Mouse (Mus musculus) ES-E14 (cell line): Measurements from ENCODE around the gene Rbfox2. TPM values are rescaled to one million over a fixed set of nuclear protein-coding genes. Genes with fewer than 3 reads are reported as not detected.
A peak's percentile ranks its signal among the peaks of the same experiment; 100 is the strongest.

Source experiments
- DNase-seq: peaks from one replicate; pipeline ENCODE4 v3.0.0-alpha.2; 2013; ENCODE audit warnings: low read depth, low spot score
- H3K27ac ChIP-seq: 2 replicates; pipeline ENCODE4 v1.5.1; 2012; ENCODE audit warnings: low read depth, mild to moderate bottlenecking, low read length, moderate library complexity, mixed read lengths; ENCODE audit not compliant: poor library complexity, insufficient read depth, severe bottlenecking
- H3K36me3 ChIP-seq: 2 replicates; pipeline ENCODE4 v1.6.1; 2012; ENCODE audit warnings: mild to moderate bottlenecking, low read length, moderate library complexity, mixed read lengths; ENCODE audit not compliant: control insufficient read depth, poor library complexity, insufficient read depth, severe bottlenecking
- H3K4me1 ChIP-seq, 2 experiments: fragments of 150-350 bp in 1 of 2; sonication (generic) in 1 of 2; 2 replicates each; pipeline ENCODE4 v1.6.1; 2012; ENCODE audit warnings: low read length in 2 of 2, mild to moderate bottlenecking in 1 of 2, mixed read lengths in 1 of 2; ENCODE audit not compliant: control insufficient read depth in 2 of 2, insufficient read depth in 2 of 2, poor library complexity in 1 of 2
- H3K4me3 ChIP-seq, 2 experiments: fragments of 150-350 bp in 1 of 2; sonication (generic) in 1 of 2; 2 replicates each; pipeline ENCODE4 v1.5.1; 2012; ENCODE audit warnings: low read length in 2 of 2, low read depth in 1 of 2, mild to moderate bottlenecking in 1 of 2, mixed read lengths in 1 of 2; ENCODE audit not compliant: insufficient read depth in 1 of 2, poor library complexity in 1 of 2, severe bottlenecking in 1 of 2
- H3K9ac ChIP-seq: 2 replicates; pipeline ENCODE4 v1.6.1; 2012; ENCODE audit warnings: low read depth, mild to moderate bottlenecking, low read length, mixed read lengths; ENCODE audit not compliant: poor library complexity, insufficient read depth, severe bottlenecking
- H3K9me3 ChIP-seq: fragments of 150-350 bp; sonication (generic); 2 replicates; pipeline ENCODE4 v1.6.1; 2012; ENCODE audit warnings: low read depth, mild to moderate bottlenecking, low read length; ENCODE audit not compliant: control insufficient read depth, insufficient read depth
- CHD2 ChIP-seq: IDR thresholded peaks from 2 replicates; pipeline ENCODE4 v1.6.1; 2014; ENCODE audit warnings: mild to moderate bottlenecking, low read depth, low read length, inconsistent platforms
- HCFC1 ChIP-seq: IDR thresholded peaks from 2 replicates; pipeline ENCODE4 v1.6.1; 2012; ENCODE audit warnings: low read length, inconsistent platforms, borderline replicate concordance; ENCODE audit not compliant: insufficient read depth
- MAFK ChIP-seq: IDR thresholded peaks from 2 replicates; pipeline ENCODE4 v1.6.1; 2014; ENCODE audit warnings: mild to moderate bottlenecking, low read depth, low read length, inconsistent platforms; ENCODE audit not compliant: insufficient read depth
- ZC3H11A ChIP-seq: IDR thresholded peaks from 2 replicates; pipeline ENCODE4 v1.6.1; 2012; ENCODE audit warnings: low read depth, mild to moderate bottlenecking, inconsistent platforms, low read length, borderline replicate concordance
- ZNF384 ChIP-seq: IDR thresholded peaks from 2 replicates; pipeline ENCODE4 v1.6.1; 2012; ENCODE audit warnings: low read depth, low read length, inconsistent platforms
- in situ Hi-C, 2 experiments: fragments of 600-800 bp; cut with MboI; formaldehyde crosslinking; loops; one replicate each; pipeline ENCODE4 v1.15.1; 2025; ENCODE audit warnings: low sequenced_read_pairs in 2 of 2, inconsistent platforms in 1 of 2; ENCODE audit not compliant: unreplicated experiment in 2 of 2
- total RNA-seq: library from RNA; depleted of rRNA; stranded (reverse); fragments of 300-350 nt; gene quantifications from 2 replicates; pipeline ENCODE4 v1.2.3, GENCODE M21; 2012

Gene Rbfox2
- total RNA-seq, 1 experiment = 56.4 TPM

GRCm38 (mm10) chr15:77151816-77152215 is 155.0 kb downstream of the Rbfox2 start:
- Histone ChIP-seq H3K4me3 (peak overlapping the region in 1 of 2 experiments; percentile 5; a peak in 1 of 4 replicates), H3K36me3 (no peaks in the 10 kb centered on the region), H3K9me3 (no peaks in the 10 kb centered on the region), H3K9ac (peak overlapping the region; percentile 46; the same call in 1 of the 2 replicates), H3K4me1 (peaks cover 8 to 27% of the 10 kb centered on the region in 2 experiments; a peak in 3 of 4 replicates), H3K27ac (no peak overlapping the region)
- in situ Hi-C loops = no loop called here
- TF ChIP-seq ZNF384 (no peak), MAFK (no peak), ZC3H11A (no peak), CHD2 (no peak), HCFC1 (no peak)
- DNase-seq = no peak

- no peak overlapping the region for H3K27ac ChIP-seq
- no peak for DNase-seq
Measured at GRCm38 (mm10) chr15:77151178-77151577, 155.6 kb downstream of the Rbfox2 start.

GRCm38 (mm10) chr15:77150424-77150841 is 156.4 kb downstream of the Rbfox2 start:
- DNase-seq = peak; percentile 16
- Histone ChIP-seq H3K27ac (no peak overlapping the region), H3K9ac (no peak overlapping the region), H3K9me3 (no peaks in the 10 kb centered on the region), H3K4me3 (no peak overlapping the region), H3K36me3 (no peaks in the 10 kb centered on the region), H3K4me1 (peaks cover 8 to 27% of the 10 kb centered on the region in 2 experiments; a peak in 3 of 4 replicates)
- in situ Hi-C loops = no loop called here
- no peak for TF ChIP-seq ZC3H11A
- no peak for TF ChIP-seq HCFC1
- no peak for TF ChIP-seq CHD2
- no peak for TF ChIP-seq ZNF384
- TF ChIP-seq MAFK = no peak

More at GRCm38 (mm10) chr15:77151178-77151577, 155.6 kb downstream of the Rbfox2 start:
- TF ChIP-seq ZC3H11A = no peak
- no peak for TF ChIP-seq MAFK
- TF ChIP-seq HCFC1 = no peak
- no peak for TF ChIP-seq CHD2
- TF ChIP-seq ZNF384 = no peak
- Histone ChIP-seq H3K9ac (no peak overlapping the region), H3K9me3 (no peaks in the 10 kb centered on the region), H3K4me3 (no peak overlapping the region), H3K36me3 (no peaks in the 10 kb centered on the region), H3K4me1 (peaks cover 8 to 27% of the 10 kb centered on the region in 2 experiments; a peak in 3 of 4 replicates)
- in situ Hi-C loops = no loop called here

GRCm38 (mm10) chr15:77150000-77150399 is 156.8 kb downstream of the Rbfox2 start:
- Histone ChIP-seq H3K9me3 (no peaks in the 10 kb centered on the region), H3K4me1 (peaks cover 8 to 27% of the 10 kb centered on the region in 2 experiments; a peak in 3 of 4 replicates), H3K4me3 (no peak overlapping the region), H3K9ac (no peak overlapping the region), H3K27ac (no peak overlapping the region), H3K36me3 (no peaks in the 10 kb centered on the region)
- in situ Hi-C loops = no loop called here
- TF ChIP-seq ZNF384 = no peak
- no peak for TF ChIP-seq CHD2
- TF ChIP-seq MAFK = no peak
- no peak for TF ChIP-seq HCFC1
- TF ChIP-seq ZC3H11A = no peak
- no peak for DNase-seq
